Mouse (Mus musculus): Measurements from ENCODE around the gene Scp2. TPM values are rescaled to one million over a fixed set of nuclear protein-coding genes. Genes with fewer than 3 reads are reported as not detected.

Gene Scp2
- total RNA-seq, 2 experiments from 2014 or later: 140 to 152 TPM

DNA sequence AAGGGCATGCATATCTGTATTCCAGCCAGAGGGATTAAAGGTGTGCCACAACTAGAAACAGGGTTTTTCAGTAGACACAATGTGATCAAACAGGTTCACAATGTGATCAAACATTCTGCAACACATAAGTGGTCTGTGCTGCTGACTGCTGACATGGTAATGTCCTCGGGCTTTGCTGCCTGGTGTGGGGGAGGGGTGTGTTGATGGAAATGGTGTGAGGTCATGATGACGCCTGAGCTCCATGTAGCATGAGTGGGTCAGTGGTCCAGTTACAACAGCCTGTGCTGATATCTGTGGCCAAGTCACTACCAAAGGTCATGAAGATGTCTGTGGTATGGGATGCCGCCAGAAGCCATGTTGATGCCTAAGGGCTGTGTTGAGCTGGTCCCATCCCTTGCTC, 14.3 kb downstream of the Scp2 start:
- no peak overlapping the region for H3K27ac ChIP-seq
- H3K4me3 ChIP-seq: no peak overlapping the region
- no peak for DNase-seq
- intact Hi-C loops (cut with DNase I): loop anchor here (10.0 kb wide), 1 partner anchor 196 kb away; no protein-coding TSS in a partner anchor
- TF ChIP-seq CTCF (IDR thresholded peaks at IDR 0.05): no peak

DNA sequence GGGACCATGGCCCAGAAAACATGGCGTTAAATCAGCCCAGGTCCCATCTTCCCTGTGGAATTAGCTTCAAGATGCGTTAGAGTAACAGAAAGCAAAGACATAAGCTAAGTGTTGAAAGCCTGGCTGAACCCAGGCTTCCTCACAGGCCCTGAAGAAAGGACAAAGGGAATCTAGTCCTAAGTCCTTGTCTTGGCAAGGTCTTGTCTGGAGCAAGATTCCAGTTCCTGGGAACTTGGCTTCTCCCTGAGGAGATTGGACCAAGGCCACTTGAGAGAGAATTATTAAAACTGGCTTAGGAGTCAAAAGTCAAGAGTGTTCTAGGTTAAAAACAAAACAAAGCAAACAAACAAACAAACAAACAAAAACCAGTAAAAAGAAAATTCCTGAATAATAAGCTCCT, 16.5 kb downstream of the Scp2 start:
- no peak overlapping the region for H3K4me3 ChIP-seq
- DNase-seq: no peak
- H3K27ac ChIP-seq: no peak overlapping the region
- TF ChIP-seq CTCF (IDR thresholded peaks at IDR 0.05): no peak
- intact Hi-C loops (cut with DNase I): no loop called here

DNA sequence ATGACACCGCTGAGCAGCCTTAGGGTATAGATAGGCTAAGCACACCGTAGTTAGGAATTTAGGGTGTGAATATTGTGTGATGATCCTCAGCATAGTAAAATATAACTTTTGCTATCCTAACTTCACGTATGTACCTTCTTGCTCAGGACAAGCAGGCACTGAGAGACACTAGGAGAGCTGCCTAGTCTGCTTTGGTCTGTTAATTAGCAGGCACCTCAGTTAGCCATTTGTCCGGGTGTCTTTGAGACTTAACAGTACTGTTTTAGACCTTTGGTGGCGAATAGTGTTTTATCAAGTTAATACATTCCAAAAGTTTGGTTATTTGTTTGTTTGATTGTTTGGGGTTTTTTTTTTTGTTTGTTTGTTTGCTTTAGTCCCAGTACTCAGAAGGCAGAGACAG, 17.3 kb downstream of the Scp2 start:
- no peak overlapping the region for H3K27ac ChIP-seq
- H3K4me3 ChIP-seq: no peak overlapping the region
- TF ChIP-seq CTCF (IDR thresholded peaks at IDR 0.05): no peak
- no peak for DNase-seq
- intact Hi-C loops (cut with DNase I): no loop called here

DNA sequence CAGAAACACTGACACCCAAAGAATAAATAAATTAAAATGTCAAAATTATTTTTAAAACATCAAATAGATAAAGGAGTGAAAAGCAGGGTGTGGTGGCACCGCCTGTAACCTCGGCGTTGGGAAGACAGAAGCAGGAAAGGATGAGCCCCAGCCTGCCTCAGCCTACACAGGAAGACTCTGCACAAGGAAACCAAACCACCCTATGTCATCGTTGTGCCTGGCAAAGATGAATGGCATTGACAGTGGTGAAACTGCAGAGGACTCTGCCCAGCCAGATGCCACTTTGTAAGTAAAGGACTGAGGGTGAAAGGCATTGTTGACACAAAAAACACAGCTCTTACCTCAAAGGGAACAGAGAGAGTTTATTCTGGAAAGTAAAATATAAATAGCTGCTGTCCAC, 18.5 kb downstream of the Scp2 start:
- Histone ChIP-seq H3K4me3 (no peak overlapping the region), H3K27ac (no peak overlapping the region)
- no peak for DNase-seq
- intact Hi-C loops (cut with DNase I): no loop called here
- TF ChIP-seq CTCF (IDR thresholded peaks at IDR 0.05): no peak

DNA sequence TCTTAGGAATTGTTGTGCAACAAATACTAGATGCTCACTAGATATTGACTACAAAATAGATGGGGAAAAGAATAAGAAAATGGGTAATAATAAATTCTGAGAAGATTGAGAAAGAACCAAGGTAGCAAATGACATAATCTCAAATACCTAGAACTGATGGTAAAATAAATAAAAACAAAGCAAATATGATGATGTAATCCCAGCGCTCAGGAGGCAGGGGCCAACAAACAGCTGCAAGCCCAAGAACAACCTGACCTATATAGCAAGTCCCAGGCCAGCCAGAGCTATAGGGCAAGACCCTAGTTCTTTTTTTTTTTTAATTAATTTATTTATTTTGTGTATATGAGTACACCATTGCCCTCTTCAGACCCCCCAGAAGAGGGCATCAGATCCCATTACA, 20.7 kb downstream of the Scp2 start:
- no peak for DNase-seq
- intact Hi-C loops (cut with DNase I): no loop called here
- no peak for TF ChIP-seq CTCF (IDR thresholded peaks at IDR 0.05)
- Histone ChIP-seq H3K27ac (no peak overlapping the region), H3K4me3 (no peak overlapping the region)

DNA sequence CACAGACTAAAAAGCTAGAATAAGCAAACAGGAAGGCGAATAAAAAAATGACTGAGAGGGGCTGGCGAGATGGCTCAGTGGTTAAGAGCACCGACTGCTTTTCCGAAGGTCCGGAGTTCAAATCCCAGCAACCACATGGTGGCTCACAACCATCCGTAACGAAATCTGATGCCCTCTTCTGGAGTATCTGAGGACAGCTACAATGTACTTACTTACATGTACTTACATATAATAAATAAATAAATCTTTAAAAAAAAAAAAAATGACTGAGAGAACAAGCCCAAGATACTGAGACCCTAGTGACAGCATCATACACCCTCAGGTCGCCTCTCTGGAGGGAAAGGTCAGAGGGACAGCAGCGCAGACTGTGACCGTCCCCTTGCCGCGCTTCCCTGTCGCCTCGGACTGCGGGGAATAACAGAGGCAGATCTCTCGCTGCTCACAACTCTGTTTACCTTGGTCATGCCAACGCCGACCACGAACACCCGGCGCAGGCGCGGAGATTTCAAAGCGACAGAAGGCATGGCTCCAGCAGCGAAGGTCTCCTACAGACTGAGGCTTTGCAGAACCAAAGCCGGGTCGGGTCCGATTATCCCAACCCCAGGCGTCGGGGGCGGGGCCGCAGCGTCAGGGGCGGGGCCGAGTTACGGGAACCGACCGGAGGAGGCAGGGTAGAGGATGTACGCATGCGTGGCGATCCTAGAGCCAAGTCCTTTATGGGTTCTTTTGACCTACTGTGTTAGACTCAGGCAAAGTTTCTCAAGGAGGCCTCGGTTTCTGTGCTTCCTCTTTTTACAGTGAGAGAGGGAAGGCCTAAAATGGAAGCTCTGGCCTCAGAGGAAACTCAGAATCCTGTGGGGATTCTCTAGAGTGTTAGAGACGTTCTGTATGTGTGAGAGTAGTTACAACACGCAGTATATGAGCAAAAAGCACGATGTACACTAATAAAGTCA, 26.6 kb downstream of the Scp2 start:
- no peak for TF ChIP-seq CTCF (IDR thresholded peaks at IDR 0.05)
- intact Hi-C loops (cut with DNase I): no loop called here
- Histone ChIP-seq H3K4me3 (peak overlapping the region; percentile 86), H3K27ac (peak overlapping the region; percentile 92)
- peak; percentile 96 for DNase-seq

DNA sequence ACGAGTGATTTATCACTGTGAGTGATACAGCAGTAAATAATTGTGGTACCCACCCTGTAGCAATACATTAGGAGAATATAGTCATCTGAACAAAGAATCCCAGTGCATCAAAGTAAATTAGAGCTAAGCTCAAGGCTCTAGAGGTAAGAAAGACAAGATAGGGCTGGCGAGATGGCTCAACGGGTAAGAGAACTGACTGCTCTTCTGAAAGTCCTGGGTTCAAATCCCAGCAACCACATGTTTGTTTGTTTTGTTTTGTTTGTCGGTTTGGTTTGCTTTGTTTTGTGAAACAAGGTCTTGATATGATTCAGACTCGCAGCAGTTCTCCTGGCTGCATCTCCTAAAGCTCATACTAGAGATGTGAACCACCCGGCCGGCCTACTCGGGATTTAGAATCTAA, 27.3 kb downstream of the Scp2 start:
- TF ChIP-seq CTCF (IDR thresholded peaks at IDR 0.05): no peak
- intact Hi-C loops (cut with DNase I): no loop called here
- Histone ChIP-seq H3K4me3 (peak overlapping the region; percentile 86), H3K27ac (peak overlapping the region; percentile 12; the same call in 1 of the 2 replicates)
- DNase-seq: no peak

DNA sequence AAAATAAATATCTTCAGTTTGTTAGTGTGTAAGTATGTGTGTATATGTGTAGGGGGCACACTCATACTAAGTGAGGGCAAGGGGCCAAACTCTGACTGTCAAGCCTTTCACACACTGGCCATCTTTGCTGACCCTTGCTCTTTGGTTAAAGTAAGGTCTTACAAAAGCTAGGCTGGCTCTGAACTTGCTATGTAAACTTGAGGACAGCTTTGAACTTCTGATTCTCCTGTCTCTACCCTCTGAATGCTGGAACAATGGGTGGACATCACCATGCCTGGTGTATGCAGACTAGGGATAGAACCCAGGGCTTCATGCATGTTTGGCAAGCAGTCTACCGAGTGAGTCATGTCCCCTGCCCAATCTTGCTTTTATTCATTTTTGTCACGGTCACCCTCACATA, 28.3 kb downstream of the Scp2 start:
- intact Hi-C loops (cut with DNase I): no loop called here
- no peak for DNase-seq
- TF ChIP-seq CTCF (IDR thresholded peaks at IDR 0.05): no peak
- Histone ChIP-seq H3K4me3 (no peak overlapping the region), H3K27ac (no peak overlapping the region)

DNA sequence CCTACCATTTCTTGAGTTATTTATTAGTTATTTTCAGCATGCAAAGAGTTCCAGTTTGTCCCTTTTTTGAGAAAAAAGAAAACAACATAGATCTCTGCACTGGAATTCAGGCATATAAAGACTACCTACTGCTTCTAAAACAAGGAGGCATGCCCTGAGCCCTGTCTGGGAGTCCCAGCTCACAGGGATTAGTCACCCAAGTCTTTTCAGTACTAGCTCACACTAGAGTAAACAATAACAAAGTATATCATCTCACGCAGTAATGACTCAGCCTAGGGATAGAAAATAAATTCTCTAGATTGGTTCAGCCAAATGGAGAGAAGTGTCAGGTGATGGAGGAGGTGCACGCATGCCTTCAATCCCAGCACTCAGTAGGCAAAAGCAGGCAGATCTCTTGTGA, 34.1 kb downstream of the Scp2 start:
- no peak for DNase-seq
- TF ChIP-seq CTCF (IDR thresholded peaks at IDR 0.05): no peak
- no peak overlapping the region for H3K4me3 ChIP-seq
- H3K27ac ChIP-seq: no peak overlapping the region
- intact Hi-C loops (cut with DNase I): no loop called here

DNA sequence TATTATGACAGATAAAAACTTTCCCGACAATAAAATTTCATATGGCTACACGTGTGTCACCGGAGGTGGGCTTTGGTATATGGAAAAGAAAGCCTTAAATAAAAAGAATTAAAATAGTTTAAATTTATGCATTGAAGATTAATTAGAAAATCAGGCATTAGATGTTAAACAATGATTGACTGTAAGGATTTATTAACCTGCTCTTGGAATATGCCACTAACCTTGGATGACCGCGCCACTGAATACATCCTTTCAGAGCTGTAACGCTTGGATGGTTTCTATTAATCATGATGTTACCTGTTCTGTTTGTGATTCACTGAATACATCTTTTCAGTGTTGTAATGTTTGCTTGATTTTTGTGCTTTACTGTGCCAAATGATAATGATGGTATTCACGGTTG, 35.1 kb downstream of the Scp2 start:
- TF ChIP-seq CTCF (IDR thresholded peaks at IDR 0.05): no peak
- intact Hi-C loops (cut with DNase I): no loop called here
- Histone ChIP-seq H3K27ac (no peak overlapping the region), H3K4me3 (no peak overlapping the region)
- DNase-seq: no peak

DNA sequence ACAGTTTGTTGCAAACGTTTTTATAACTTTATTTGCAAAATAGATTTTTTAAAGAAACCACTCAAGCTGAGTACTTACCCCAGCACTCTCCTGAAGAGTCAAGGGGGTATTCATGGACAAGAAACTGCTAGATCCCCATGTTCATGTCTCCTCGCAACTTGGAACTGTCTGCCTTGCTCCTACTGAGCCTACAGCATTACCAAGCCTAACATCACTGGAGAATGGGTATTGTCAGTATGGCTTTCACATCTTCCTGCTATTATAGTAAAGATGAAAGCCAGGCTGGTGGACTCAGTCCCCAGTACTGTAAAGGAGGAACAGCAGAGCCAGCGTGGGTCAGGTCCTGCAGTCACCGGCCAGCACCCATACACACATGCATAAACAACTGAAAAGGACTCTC, 48.5 kb downstream of the Scp2 start, which contains the start of gene Podn:
Gene Podn, minus strand, starts transcription at position 101 of the 400 bp plus-strand sequence.
- DNase-seq: no peak
- Histone ChIP-seq H3K4me3 (no peak within 1 kb of the TSS), H3K27ac (no peak within 1 kb of the TSS)
- intact Hi-C loops (cut with DNase I): no loop called here
- no peak for TF ChIP-seq CTCF (IDR thresholded peaks at IDR 0.05)

DNA sequence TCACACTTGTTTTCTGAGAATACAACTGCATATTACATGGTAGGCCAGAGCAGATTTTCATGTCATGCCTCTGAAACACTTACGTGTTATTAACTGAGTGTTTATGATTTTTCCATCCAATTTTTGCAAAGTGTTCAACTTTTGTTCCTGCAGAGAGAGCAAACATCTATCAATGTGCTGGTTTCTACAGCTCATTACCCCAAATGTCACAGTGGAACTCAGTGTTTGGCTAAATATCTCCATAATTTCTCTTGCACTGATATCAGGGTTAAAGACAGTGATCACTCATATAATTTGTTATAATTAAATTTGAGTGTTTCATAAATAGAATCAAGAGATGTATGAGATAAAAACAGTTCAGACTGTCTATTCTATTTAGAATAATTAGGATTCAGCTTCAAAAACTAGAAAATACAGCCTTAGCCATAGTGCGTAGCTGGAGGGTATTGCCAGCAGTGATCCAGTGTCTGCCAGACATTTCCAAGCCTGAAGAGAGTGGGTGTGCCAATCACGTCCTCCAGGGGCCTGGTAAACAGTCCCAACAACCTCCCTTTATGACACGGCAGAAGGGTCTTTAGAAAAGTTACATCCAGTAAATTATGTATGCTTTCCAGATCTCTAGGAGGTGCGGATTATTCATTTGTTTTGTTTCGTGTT, 51.9 kb downstream of the Scp2 start:
- intact Hi-C loops (cut with DNase I): no loop called here
- no peak overlapping the region for H3K4me3 ChIP-seq
- no peak overlapping the region for H3K27ac ChIP-seq
- no peak for DNase-seq
- no peak for TF ChIP-seq CTCF (IDR thresholded peaks at IDR 0.05)

DNA sequence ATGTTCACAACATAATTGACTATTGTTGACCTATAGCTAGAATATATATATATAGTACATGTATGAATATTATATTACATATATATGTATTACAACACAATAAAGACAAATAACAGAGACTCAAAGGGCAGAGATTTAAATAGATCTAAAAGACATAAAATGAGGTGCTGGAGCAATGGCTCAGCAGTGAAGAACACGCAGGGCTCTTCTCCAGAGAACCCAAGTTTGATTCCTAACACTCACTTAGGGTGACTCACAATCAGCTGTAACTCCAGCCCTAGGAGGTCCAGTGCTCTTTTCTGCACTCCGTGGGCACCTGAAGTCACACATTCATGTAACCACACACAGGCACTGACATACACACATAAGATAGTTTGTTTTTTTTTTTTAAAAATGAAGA, 60.8 kb downstream of the Scp2 start:
- H3K27ac ChIP-seq: no peak overlapping the region
- no peak overlapping the region for H3K4me3 ChIP-seq
- intact Hi-C loops (cut with DNase I): no loop called here
- no peak for TF ChIP-seq CTCF (IDR thresholded peaks at IDR 0.05)
- no peak for DNase-seq

Data from gastrocnemius, adult 2 months (tissue).